Mouse (Mus musculus) heart, embryonic 11.5 days (tissue): ENCODE measurements around the gene Hspa4. TPM values are rescaled to one million over a fixed set of nuclear protein-coding genes. Genes with fewer than 3 reads are reported as not detected.
"Not testable (repeated sequence)": the region's sequence is repeated elsewhere in the genome, so short reads cannot be mapped to it uniquely, and the experiment has no call there.

Experiments
- ATAC-seq: fragments of 200-750 bp; cut with Nextera tagmentation; replicated peaks from 2 replicates; pipeline ENCODE4 v1.8.0; 2017; ENCODE audit warnings: moderate library complexity; ENCODE audit not compliant: insufficient number of reproducible peaks, low FRiP score, low TSS enrichment
- H3K27ac ChIP-seq: fragments of 300-500 bp; sonication (generic); 2 replicates; pipeline ENCODE4 v1.5.1; 2014; ENCODE audit warnings: mild to moderate bottlenecking, low read depth, low read length
- H3K27me3 ChIP-seq: fragments of 300-500 bp; sonication (generic); 2 replicates; pipeline ENCODE4 v1.6.1; 2014; ENCODE audit warnings: mild to moderate bottlenecking, low read length, mixed read lengths; ENCODE audit not compliant: control insufficient read depth, insufficient read depth
- H3K36me3 ChIP-seq: fragments of 300-500 bp; sonication (generic); 2 replicates; pipeline ENCODE4 v1.6.1; 2014; ENCODE audit warnings: mild to moderate bottlenecking, low read length, moderate library complexity, mixed read lengths; ENCODE audit not compliant: control insufficient read depth, insufficient read depth
- H3K4me1 ChIP-seq: fragments of 300-500 bp; sonication (generic); 2 replicates; pipeline ENCODE4 v1.6.1; 2014; ENCODE audit warnings: low read length; ENCODE audit not compliant: control insufficient read depth, insufficient read depth
- H3K4me2 ChIP-seq: fragments of 300-500 bp; sonication (generic); 2 replicates; pipeline ENCODE4 v1.6.1; 2014; ENCODE audit warnings: mild to moderate bottlenecking, moderate library complexity
- H3K4me3 ChIP-seq: fragments of 300-500 bp; sonication (generic); 2 replicates; pipeline ENCODE4 v1.5.1; 2014; ENCODE audit warnings: low read depth, low read length
- H3K9ac ChIP-seq: fragments of 300-500 bp; sonication (generic); 2 replicates; pipeline ENCODE4 v1.6.1; 2014; ENCODE audit warnings: mild to moderate bottlenecking, low read depth, low read length, moderate library complexity
- H3K9me3 ChIP-seq: fragments of 300-500 bp; sonication (generic); replicated peaks from 2 replicates; pipeline ENCODE4 v1.6.1; 2016; ENCODE audit warnings: low read length; ENCODE audit not compliant: control insufficient read depth
- WGBS: fragments of 180-500 bp; shearing (Covaris S2); extraction: QIAGEN DNeasy Blood & Tissue Kit; methylation state at CpG from one replicate; pipeline ENCODE4 v1.1.7; 2014; ENCODE audit not compliant: insufficient replicate concordance; 5-methylcytosine and 5-hydroxymethylcytosine counted together
- polyA plus RNA-seq: library from polyadenylated mRNA; unstranded; fragments of >200 nt; fragmentation: Nextera tagmentation; extraction: Ambion mirVana; gene quantifications from 2 replicates; pipeline ENCODE4 v1.2.1, GENCODE M21; 2014

Gene Hspa4
- polyA plus RNA-seq, 1 experiment from 2014 or later: 84.1 TPM

- Histone ChIP-seq H3K27ac (peak overlapping the region; percentile 43; the same call in 1 of the 2 replicates), H3K4me2 (no peak overlapping the region), H3K9ac (no peak overlapping the region), H3K9me3 (no peaks in the 10 kb centered on the region), H3K36me3 (peaks cover 8% of the 10 kb centered on the region), H3K4me1 (peaks cover 6% of the 10 kb centered on the region; the same call in 1 of the 2 replicates), H3K27me3 (no peaks in the 10 kb centered on the region), H3K4me3 (no peak overlapping the region)
- 19% methylated on average over 3 of the region's 3 CpGs for WGBS
- no peak for ATAC-seq
Measured at GRCm38 (mm10) chr11:53335505-53336181, 35.4 kb upstream of the Hspa4 start.

GRCm38 (mm10) chr11:53332076-53332680 lies 31.9 kb upstream of the Hspa4 start:
- WGBS: 82% methylated on average over 14 of the region's 14 CpGs
- no peak for ATAC-seq

GRCm38 (mm10) chr11:53331121-53331520 lies 30.9 kb upstream of the Hspa4 start:
- no peak overlapping the region for H3K27ac ChIP-seq
- no peaks in the 10 kb centered on the region for H3K27me3 ChIP-seq
- H3K4me2 ChIP-seq: no peak overlapping the region
- WGBS: 92% methylated on average over 6 of the region's 6 CpGs
- no peaks in the 10 kb centered on the region for H3K9me3 ChIP-seq
- ATAC-seq: no peak
- peaks cover 6% of the 10 kb centered on the region; the same call in 1 of the 2 replicates for H3K4me1 ChIP-seq
- H3K36me3 ChIP-seq: peaks cover 18% of the 10 kb centered on the region
- no peak overlapping the region for H3K9ac ChIP-seq
- H3K4me3 ChIP-seq: no peak overlapping the region

More at GRCm38 (mm10) chr11:53332076-53332680, 31.9 kb upstream of the Hspa4 start:
- Histone ChIP-seq H3K4me1 (peaks cover 6% of the 10 kb centered on the region; the same call in 1 of the 2 replicates), H3K27ac (no peak overlapping the region), H3K9me3 (no peaks in the 10 kb centered on the region), H3K4me3 (no peak overlapping the region), H3K27me3 (no peaks in the 10 kb centered on the region), H3K4me2 (no peak overlapping the region), H3K9ac (no peak overlapping the region), H3K36me3 (peaks cover 18% of the 10 kb centered on the region)

GRCm38 (mm10) chr11:53330325-53330724 lies 30.1 kb upstream of the Hspa4 start:
- WGBS: 65% methylated on average over 7 of the region's 7 CpGs
- ATAC-seq: no peak
- Histone ChIP-seq H3K27ac (no peak overlapping the region), H3K4me2 (no peak overlapping the region), H3K27me3 (no peaks in the 10 kb centered on the region), H3K9ac (no peak overlapping the region), H3K36me3 (peaks cover 18% of the 10 kb centered on the region), H3K9me3 (no peaks in the 10 kb centered on the region), H3K4me3 (no peak overlapping the region), H3K4me1 (peaks cover 4% of the 10 kb centered on the region)

GRCm38 (mm10) chr11:53324512-53324968 lies 24.3 kb upstream of the Hspa4 start, which contains the start of gene Zcchc10:
Zcchc10 (plus strand) TSS chr11:53324679.
- peaks cover 11% of the 10 kb centered on the region for H3K36me3 ChIP-seq
- peak within 1 kb of the TSS; percentile 79 for H3K4me2 ChIP-seq
- peak within 1 kb of the TSS; percentile 91 for H3K9ac ChIP-seq
- under 1% methylated on average over 21 of the region's 21 CpGs for WGBS
- H3K9me3 ChIP-seq: no peaks in the 10 kb centered on the region
- peak within 1 kb of the TSS; percentile 82 for H3K4me3 ChIP-seq
- ATAC-seq: peak; percentile 85
- peak within 1 kb of the TSS; percentile 29; the same call in 1 of the 2 replicates for H3K27ac ChIP-seq
- no peaks in the 10 kb centered on the region for H3K27me3 ChIP-seq
- H3K4me1 ChIP-seq: peaks cover 4% of the 10 kb centered on the region; the same call in 1 of the 2 replicates

- H3K27ac ChIP-seq, H3K27me3 ChIP-seq, ATAC-seq: not testable (repeated sequence)
Measured at GRCm38 (mm10) chr11:53319867-53320266, 19.6 kb upstream of the Hspa4 start.

GRCm38 (mm10) chr11:53318568-53318967 lies 18.3 kb upstream of the Hspa4 start:
- not testable (repeated sequence) for H3K4me1 ChIP-seq, H3K36me3 ChIP-seq, H3K27me3 ChIP-seq, H3K27ac ChIP-seq, H3K4me3 ChIP-seq, H3K9ac ChIP-seq, ATAC-seq, H3K4me2 ChIP-seq, H3K9me3 ChIP-seq
- 77% methylated on average over 3 of the region's 3 CpGs for WGBS

More at GRCm38 (mm10) chr11:53319867-53320266, 19.6 kb upstream of the Hspa4 start:
- 91% methylated on average over 13 of the region's 13 CpGs for WGBS
- H3K9me3 ChIP-seq, H3K9ac ChIP-seq, H3K4me3 ChIP-seq, H3K4me2 ChIP-seq, H3K36me3 ChIP-seq, H3K4me1 ChIP-seq: not testable (repeated sequence)

- no peak overlapping the region for H3K4me3 ChIP-seq
- 77% methylated on average over 7 of the region's 7 CpGs for WGBS
- no peaks in the 10 kb centered on the region for H3K4me1 ChIP-seq
- no peaks in the 10 kb centered on the region for H3K27me3 ChIP-seq
- H3K27ac ChIP-seq: no peak overlapping the region
- H3K9ac ChIP-seq: no peak overlapping the region
- no peak overlapping the region for H3K4me2 ChIP-seq
- no peak for ATAC-seq
- no peaks in the 10 kb centered on the region for H3K9me3 ChIP-seq
- H3K36me3 ChIP-seq: no peaks in the 10 kb centered on the region
Measured at GRCm38 (mm10) chr11:53318041-53318440, 17.8 kb upstream of the Hspa4 start.
